9 mouse cellular contexts compared by ENCODE assay signal in the genomic region with DNA sequence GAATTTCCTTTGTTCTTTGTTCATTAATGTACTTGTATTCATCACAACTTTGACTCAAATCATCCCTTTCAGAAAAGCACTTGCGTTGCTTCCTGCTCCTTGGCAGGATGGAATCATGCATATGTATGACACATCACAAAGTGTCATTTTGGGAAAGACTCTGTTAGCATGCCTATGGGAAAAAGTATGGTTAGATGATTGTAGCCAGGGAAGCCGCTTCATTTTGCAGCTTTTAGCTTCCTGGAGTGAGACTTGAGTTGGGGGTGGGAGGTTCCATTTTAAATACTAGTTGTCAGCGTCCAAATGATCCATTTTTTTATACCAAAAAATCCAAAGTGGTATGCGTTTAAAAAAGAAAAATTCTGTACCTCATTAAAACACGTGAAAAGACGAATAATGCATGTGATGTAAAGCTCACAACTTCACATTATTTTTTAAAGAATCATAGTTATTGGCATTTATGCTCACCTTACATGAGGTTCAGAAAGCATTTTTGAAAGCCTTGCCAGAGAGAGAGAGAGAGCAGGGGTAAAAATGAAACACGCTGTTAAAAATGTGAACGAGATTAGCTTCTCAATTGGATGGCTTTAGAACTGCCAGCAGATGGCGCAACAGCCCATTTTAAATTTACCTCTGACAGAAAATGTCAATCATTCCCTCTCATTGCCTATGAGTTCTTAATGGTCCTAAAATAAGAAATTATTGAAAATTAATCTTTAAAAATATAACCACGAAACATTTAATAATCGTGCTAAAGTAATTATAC. TPM values are rescaled to one million over a fixed set of nuclear protein-coding genes. Genes with fewer than 3 reads are reported as not detected.
DNase-seq lines count a peak whose midpoint lies in the region; ATAC-seq and TF ChIP-seq lines count a peak whose summit lies in the region.
"Had no signal": no experiment of that assay in that cellular context is flagged by ENCODE, and none has a peak within 500 bp of the region (broad histone marks: within the 10 kb centered on the region; RNA-seq: fewer than 3 reads in every experiment).

No protein-coding gene starts in this region.

- H3K4me1 ChIP-seq in hindbrain, embryonic 10.5 days (replicated peaks): no peaks in the 10 kb centered on the region
- H3K4me1 ChIP-seq in midbrain, postnatal 0 days (ENCODE audit: insufficient read depth, low read length): no peaks in the 10 kb centered on the region

- no peak overlapping the region for H3K4me3 ChIP-seq in hindbrain, embryonic 10.5 days
- no peak overlapping the region for H3K4me3 ChIP-seq in midbrain, postnatal 0 days (ENCODE audit: low read depth, low read length)
- H3K4me3 ChIP-seq: erythroblast, embryonic 14.5 days had no signal

- H3K36me3 ChIP-seq in hindbrain, embryonic 10.5 days: no peaks in the 10 kb centered on the region
- H3K36me3 ChIP-seq in midbrain, postnatal 0 days (ENCODE audit: insufficient read depth, low read length): no peaks in the 10 kb centered on the region

- peak; percentile 81 for TF ChIP-seq CTCF in midbrain, postnatal 0 days (IDR thresholded peaks at IDR 0.05)

- WGBS in hindbrain, embryonic 10.5 days: 39% methylated on average over 11 of the region's 11 CpGs
- 23% methylated on average over 11 of the region's 11 CpGs for WGBS in midbrain, postnatal 0 days

- H3K9me3 ChIP-seq in hindbrain, embryonic 10.5 days: no peaks in the 10 kb centered on the region
- H3K9me3 ChIP-seq in midbrain, postnatal 0 days (ENCODE audit: low read length): no peaks in the 10 kb centered on the region

- ATAC-seq in midbrain, postnatal 0 days (ENCODE audit: low FRiP score): peak; percentile 56; the same call in 1 of the 2 replicates
- ATAC-seq in erythroid progenitor cell, adult 5-6 weeks (replicated peaks; ENCODE audit: low FRiP score, poor library complexity, severe bottlenecking): no peak

- no peaks in the 10 kb centered on the region for H3K27me3 ChIP-seq in hindbrain, embryonic 10.5 days (ENCODE audit: insufficient read depth, poor library complexity, severe bottlenecking)
- H3K27me3 ChIP-seq in midbrain, postnatal 0 days (ENCODE audit: insufficient read depth, low read length): no peaks in the 10 kb centered on the region

- no peak overlapping the region for H3K9ac ChIP-seq in midbrain, postnatal 0 days (replicated peaks; ENCODE audit: low read length, poor library complexity, severe bottlenecking)

- DNase-seq in left cerebral cortex, adult 18-20 months (ENCODE audit: low spot score in 2 of 2): peak; percentile 57 to 64
- DNase-seq in left cerebral cortex, adult 11 months (ENCODE audit: low spot score): no peak
- peak; percentile 53 for DNase-seq in ZHBTc4 (ENCODE audit: low read depth, low spot score)
- peak; percentile 29 for DNase-seq in embryo, embryonic 9.5 days (ENCODE audit: extremely low spot score)
- peak; percentile 43 for DNase-seq in hindbrain, embryonic 10.5 days (ENCODE audit: low spot score)
- DNase-seq in left cerebral cortex, postnatal 14 days (ENCODE audit: low spot score in 2 of 2): peak; percentile 60 to 78
- peak; percentile 80 for DNase-seq in midbrain, postnatal 0 days (ENCODE audit: low spot score)

- H3K4me2 ChIP-seq in midbrain, postnatal 0 days (ENCODE audit: low read depth, low read length, poor library complexity, severe bottlenecking): peak overlapping the region; percentile 30

- intact Hi-C loops in left cerebral cortex, postnatal 14 days (cut with DNase I): loop anchor here (10.0 kb wide), 1 partner anchor 828 kb away; no protein-coding TSS in a partner anchor

- H3K27ac ChIP-seq in hindbrain, embryonic 10.5 days: no peak overlapping the region
- no peak overlapping the region for H3K27ac ChIP-seq in midbrain, postnatal 0 days (ENCODE audit: low read depth, low read length)

RNA-seq across cellular contexts. Expression of a gene that starts 57.6 kb away (rescaled TPM):
- total RNA-seq in left cerebral cortex, adult 18-20 months (2021): 10 to 100 TPM; 23.0 to 25.5 TPM
- polyA plus RNA-seq in hindbrain, embryonic 10.5 days (2016; fragmentation: Nextera tagmentation; extraction: Ambion mirVana): 55.5 and 61.7 TPM in 2 replicates
- total RNA-seq in left cerebral cortex, postnatal 14 days (2021): 10 to 100 TPM; 17.8 to 19.9 TPM
- 7.3 and 9.7 TPM in 2 replicates for total RNA-seq in midbrain, postnatal 0 days (2014; rRNA removed)
- 28.4 and 30.7 TPM in 2 replicates for polyA plus RNA-seq in midbrain, postnatal 0 days (2015; fragmentation: Nextera tagmentation; extraction: Ambion mirVana)
- total RNA-seq in erythroid progenitor cell, adult 5-6 weeks (2015; ENCODE audit: low replicate concordance): 1.3 and 2.2 TPM in 2 replicates
- 0.61 and 0.64 TPM in 2 replicates for total RNA-seq in erythroid progenitor cell, adult 5-6 weeks (2017; ENCODE audit: low replicate concordance)
